Mouse (Mus musculus): ENCODE measurements at regions not wholly inside any gene's neighbourhood (a gene's known extent, or its start where the extent isn't known, plus 50 kb on each side); places are given as distances from the start of the nearest gene placed in this dataset.

DNA sequence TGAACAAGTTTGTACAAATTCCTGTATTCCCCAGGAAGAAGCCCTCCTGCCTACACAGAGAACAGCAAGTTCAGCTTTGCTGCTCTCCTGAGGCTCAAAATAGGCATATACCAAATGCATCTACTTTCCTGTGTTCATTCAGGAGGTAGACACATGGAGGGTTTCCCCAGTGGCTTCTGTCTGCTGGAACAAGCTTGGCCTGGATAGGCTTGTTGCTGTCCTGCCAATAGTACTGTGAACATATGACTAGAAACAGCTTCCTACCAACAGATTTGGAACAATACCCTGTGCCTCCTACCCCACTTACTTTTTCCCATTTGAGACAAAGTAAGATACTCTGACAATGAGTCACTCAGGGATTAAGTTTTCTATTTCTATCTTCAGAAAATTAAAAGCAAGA lies 93.8 kb upstream of the Wdpcp start:
- Histone ChIP-seq H3K27ac (no peak overlapping the region), H3K4me3 (no peak overlapping the region)
- DNase-seq = no peak
- intact Hi-C loops (cut with DNase I) = no loop called here
- no peak for TF ChIP-seq CTCF (IDR thresholded peaks at IDR 0.05)

DNA sequence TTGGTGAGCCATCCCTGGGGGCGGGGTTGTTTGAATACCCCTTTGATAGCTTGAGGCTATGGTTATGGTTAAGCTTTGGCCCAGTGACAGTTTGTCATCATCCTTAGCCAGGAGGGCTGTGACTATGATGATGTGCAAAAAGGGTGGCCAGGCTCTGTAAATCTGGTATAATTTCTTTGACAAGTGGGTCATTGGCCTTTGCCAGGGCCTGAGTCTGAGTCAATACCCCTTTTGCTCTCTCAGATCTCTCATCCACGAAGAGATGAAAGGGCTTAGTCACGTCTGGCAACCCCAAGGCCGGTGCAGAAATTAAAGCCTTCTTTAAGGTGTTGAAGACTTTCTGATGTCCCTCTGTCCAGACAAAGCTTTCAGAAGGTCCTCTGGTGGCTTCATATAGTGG lies 99.7 kb upstream of the Ugp2 start:
- H3K4me3 ChIP-seq = no peak overlapping the region
- DNase-seq = no peak
- H3K27ac ChIP-seq = no peak overlapping the region
- intact Hi-C loops (cut with DNase I) = no loop called here
- no peak for TF ChIP-seq CTCF (IDR thresholded peaks at IDR 0.05)

DNA sequence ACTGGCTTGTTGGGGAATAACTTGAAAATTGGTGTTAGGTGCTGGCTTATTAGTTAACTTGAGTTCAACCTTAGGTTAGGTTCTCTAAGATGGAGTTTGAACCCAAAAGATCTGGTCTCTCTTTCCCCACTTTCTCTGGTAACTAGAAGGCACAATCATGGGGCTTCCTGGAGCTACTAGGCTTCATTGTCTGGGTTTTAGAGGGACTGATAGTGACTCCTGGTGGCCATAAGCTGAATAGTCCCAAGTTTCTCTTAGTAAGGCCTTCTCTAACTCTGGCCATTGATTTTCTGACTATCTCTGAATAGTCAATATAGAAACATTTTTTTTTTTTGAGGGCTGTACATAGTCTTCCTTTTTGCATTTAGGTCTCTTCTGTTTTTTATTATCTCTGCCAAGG lies 97.5 kb upstream of the Ugp2 start:
- TF ChIP-seq CTCF (IDR thresholded peaks at IDR 0.05) = peak; percentile 47
- no peak for DNase-seq
- intact Hi-C loops (cut with DNase I) = no loop called here

DNA sequence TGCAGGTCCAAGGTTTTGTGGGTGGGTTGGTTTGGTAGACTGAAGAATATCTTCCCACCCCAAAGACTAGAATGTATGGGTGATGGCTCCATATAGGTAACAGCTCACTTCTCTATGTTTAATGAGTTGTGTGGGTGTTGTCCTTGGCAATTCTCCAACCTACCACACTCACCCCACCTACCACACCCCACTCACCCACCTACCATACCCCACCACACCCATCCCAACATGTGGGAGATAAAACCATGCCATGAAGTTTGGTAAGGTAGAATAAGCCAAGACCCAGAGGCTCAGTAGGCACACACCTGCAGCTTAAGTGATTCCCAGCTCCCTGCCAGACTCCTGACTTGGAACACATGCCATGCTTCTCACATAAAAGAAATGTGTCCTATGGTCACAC lies 89.0 kb upstream of the Ugp2 start:
- H3K4me3 ChIP-seq = no peak overlapping the region
- no peak overlapping the region for H3K27ac ChIP-seq
- intact Hi-C loops (cut with DNase I) = no loop called here
- DNase-seq = no peak
- no peak for TF ChIP-seq CTCF (IDR thresholded peaks at IDR 0.05)

More for the DNA sequence above, 97.5 kb upstream of the Ugp2 start:
- H3K27ac ChIP-seq = no peak overlapping the region
- no peak overlapping the region for H3K4me3 ChIP-seq

DNA sequence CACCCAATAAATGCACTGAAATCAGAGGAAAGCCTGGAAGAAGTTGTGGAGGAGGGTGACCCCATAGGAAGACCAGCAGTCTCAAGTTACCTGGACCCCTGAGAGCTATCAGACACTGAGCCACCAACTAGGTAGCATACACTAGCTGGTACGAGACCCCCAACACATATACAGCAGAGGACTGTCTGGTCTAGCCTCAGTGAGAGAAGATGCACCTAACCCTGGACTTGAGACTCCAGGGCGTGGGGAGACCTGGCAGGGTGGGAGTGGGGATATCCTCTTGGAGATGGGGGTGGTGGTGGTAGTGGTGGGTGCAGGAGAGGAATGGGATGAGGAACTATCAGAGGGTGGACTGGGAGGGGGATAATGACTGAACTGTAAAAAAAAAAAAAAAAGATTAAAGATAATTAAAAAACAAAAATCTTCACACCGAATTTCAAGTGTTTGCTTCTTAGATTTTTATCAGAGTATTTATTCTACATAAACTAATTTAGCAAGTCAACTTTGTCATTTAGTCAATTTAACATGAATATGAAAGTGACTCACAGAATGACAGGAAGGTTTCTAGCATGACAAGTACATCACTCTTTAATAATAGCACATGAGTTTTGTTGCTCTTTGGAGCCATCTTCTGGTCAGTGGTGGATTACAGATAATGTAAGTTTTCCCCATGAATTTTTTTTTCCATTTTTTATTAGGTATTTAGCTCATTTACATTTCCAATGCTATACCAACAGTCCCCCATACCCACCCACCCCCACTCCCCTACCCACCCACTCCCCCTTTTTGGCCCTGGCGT lies 82.5 kb upstream of the Ugp2 start:
- no peak for DNase-seq
- TF ChIP-seq CTCF (IDR thresholded peaks at IDR 0.05) = peak; percentile 68
- intact Hi-C loops (cut with DNase I) = loop anchor here (2.0 to 10.0 kb wide), 2 partner anchors 145 to 539 kb away; no protein-coding TSS in a partner anchor
- Histone ChIP-seq H3K27ac (no peak overlapping the region; the same call in 1 of the 2 replicates), H3K4me3 (no peak overlapping the region)

DNA sequence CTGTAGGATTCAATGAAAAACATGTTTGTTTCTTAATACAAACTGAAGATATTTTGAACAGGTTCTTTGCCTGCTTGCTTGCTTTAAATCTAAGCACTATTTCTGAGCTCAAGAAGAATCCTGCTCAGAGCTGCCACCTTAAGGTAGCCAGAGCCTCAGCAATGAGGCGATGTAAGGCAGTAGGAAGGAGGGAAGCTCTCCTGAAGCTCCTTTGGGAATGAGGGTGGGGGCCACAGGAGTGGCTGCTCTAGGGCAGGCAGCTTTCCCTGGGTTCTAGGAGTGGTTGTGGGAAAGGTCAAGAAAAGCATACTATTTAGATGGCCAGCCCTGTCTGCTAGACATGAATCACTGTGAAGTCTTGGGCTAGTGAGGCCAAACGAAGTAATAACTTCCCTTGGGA lies 62.7 kb upstream of the Ugp2 start:
- peak overlapping the region; percentile 88 for H3K27ac ChIP-seq
- DNase-seq = peak; percentile 56
- TF ChIP-seq CTCF (IDR thresholded peaks at IDR 0.05) = peak; percentile 71
- H3K4me3 ChIP-seq = no peak overlapping the region
- intact Hi-C loops (cut with DNase I) = loop anchor here (5.0 kb wide), 2 partner anchors 81 to 121 kb away; no protein-coding TSS in a partner anchor

DNA sequence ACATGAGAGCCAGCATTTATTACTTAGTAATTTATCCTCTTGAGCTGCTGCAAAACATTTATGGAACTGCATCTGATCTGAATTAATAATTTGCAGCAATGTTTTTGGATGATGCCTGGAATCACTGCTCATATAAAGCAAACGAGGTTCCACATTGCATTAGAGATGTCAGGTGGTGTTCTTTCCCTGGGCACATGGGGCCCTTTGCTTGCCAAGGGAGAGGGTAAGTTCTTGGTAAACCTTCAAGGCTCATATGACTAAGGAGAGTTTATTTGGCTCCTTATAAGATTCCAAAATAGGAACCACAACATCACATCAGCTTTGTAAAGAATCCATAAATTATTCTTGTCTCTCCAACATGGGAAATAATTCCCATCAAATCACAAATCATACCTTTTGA lies 59.0 kb upstream of the Ugp2 start:
- intact Hi-C loops (cut with DNase I) = loop anchor here (1.0 to 5.0 kb wide), 3 partner anchors 61 to 118 kb away; no protein-coding TSS in a partner anchor
- Histone ChIP-seq H3K4me3 (no peak overlapping the region; the same call in 1 of the 2 replicates), H3K27ac (peak overlapping the region; percentile 88)
- no peak for TF ChIP-seq CTCF (IDR thresholded peaks at IDR 0.05)
- peak; percentile 59 for DNase-seq

DNA sequence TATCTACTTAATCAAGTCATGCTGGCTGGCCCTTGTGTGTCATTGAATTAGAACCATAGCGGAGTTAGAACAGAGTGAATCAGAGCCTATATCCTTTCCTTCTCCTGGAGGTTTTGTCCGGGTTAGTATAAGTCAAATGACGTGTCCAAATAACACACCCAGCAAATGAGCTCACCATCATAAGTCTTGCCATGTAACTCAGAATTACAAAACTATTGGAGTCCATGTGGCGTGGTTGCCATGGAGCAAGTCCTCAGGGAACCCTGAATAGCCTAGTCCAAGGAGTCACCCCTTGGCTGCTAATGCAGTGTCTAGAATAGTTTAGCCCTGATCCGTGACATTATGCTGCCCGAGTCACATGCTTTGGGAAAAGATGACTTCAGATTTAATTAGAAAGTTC lies 57.7 kb upstream of the Ugp2 start:
- H3K4me3 ChIP-seq = peak overlapping the region; percentile 33
- DNase-seq = peak; percentile 87
- no peak for TF ChIP-seq CTCF (IDR thresholded peaks at IDR 0.05)
- H3K27ac ChIP-seq = peak overlapping the region; percentile 88
- intact Hi-C loops (cut with DNase I) = no loop called here

DNA sequence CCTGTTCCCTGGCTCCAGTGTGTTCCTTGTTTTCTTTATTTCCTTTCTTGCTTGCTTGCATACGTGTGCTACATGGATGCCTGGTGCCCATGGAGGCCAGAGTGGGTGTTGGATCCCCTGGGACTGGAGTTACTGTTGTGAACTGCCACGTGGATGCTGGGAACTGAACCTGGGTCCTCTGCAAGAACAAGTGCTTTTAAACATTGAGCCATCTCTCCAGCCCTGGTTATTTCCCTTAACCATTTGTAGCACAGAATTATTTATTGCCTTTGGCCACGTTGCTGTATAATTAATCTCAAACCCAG lies 57.0 kb upstream of the Ugp2 start:
- no peak for DNase-seq
- intact Hi-C loops (cut with DNase I) = no loop called here
- Histone ChIP-seq H3K27ac (peak overlapping the region; percentile 88), H3K4me3 (no peak overlapping the region)
- no peak for TF ChIP-seq CTCF (IDR thresholded peaks at IDR 0.05)

DNA sequence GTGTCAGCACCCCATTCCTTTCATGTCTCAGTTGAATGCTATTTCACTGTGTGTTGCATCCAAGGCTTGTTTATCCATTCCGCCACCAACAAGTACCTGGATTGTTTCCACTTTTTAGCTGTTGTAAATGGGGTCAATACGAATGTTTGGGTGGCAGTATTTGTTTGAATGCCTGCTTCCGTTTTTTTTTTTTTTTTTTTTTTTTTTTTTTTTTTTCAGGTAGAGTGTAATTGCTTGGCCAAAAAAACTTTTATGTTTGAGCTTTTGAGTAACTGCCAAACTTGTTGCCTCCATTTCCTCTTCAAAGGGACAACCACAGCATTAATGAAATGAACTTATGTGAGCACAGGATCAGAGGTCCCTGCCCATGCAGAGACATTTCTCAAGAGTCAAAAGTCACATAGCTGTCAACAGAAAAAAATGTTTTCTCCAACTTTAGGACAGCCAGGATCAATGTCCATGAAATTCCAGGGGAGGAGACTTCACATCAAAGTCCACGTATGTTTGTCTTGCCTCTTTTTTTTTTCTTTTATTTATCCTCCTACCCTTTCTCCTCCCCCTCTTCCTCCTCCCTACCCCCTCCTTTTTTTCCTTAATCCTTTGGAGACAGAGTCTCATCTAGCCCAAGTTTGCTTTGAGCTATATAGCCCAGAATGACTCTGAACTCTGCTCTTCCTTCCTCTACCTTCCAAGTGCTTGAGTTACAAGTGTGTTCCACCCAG lies 56.5 kb upstream of the Ugp2 start:
- no peak for TF ChIP-seq CTCF (IDR thresholded peaks at IDR 0.05)
- no peak overlapping the region for H3K4me3 ChIP-seq
- intact Hi-C loops (cut with DNase I) = no loop called here
- no peak for DNase-seq
- H3K27ac ChIP-seq = peak overlapping the region; percentile 88

DNA sequence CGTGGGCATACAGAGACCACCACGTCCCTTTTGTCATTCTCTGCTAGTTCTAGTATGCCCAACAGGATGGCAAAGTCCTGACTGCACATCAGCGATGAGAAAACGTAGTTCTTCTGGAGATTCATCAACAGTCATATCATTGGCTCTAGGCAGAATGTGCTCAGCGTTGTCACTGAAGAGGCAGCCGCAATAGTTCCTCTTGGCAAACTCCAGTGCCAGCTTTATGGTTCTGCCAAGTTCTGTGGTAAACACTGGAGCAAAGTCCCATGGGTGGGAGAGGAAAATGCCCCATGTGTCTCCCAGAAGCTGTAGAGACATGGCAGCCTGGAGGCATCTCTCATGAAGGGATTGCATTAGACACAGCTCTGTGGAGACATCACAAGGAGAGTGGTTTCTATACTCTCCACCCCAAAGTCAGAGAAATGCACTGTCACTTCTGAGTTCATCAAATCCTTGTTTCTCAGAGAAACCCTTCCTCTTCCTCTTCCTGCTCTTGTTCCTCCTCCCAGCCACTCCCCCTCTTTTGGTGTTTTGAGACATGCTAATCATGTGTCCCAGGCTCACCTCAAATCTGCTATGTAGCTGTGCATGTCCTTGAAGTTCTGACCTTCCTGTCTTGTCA lies 54.6 kb upstream of the Ugp2 start:
- intact Hi-C loops (cut with DNase I) = no loop called here
- no peak for TF ChIP-seq CTCF (IDR thresholded peaks at IDR 0.05)
- peak overlapping the region; percentile 63 for H3K27ac ChIP-seq
- no peak overlapping the region for H3K4me3 ChIP-seq
- DNase-seq = peak; percentile 67

DNA sequence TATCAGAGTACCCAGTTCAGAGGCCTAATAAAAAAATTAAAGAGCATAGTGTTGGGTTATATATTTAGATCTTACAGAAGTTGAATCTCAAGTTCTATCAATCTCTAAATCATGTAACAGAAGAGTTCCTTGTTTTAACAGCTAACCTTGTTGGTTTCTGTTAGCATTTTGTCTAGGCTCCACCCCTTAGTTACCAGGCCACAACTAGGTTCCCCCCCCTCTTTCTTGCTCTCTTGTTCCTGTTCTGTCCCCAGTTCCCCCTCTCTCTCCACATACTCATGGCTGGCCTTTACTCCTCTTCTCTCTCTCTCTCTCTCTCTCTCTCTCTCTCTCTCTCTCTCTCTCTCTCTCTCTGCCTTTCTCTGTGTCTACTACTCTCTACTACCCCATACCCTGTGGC lies 53.3 kb upstream of the Ugp2 start:
- peak overlapping the region; percentile 63; the same call in 1 of the 2 replicates for H3K27ac ChIP-seq
- TF ChIP-seq CTCF (IDR thresholded peaks at IDR 0.05) = no peak
- intact Hi-C loops (cut with DNase I) = no loop called here
- H3K4me3 ChIP-seq = no peak overlapping the region
- no peak for DNase-seq

DNA sequence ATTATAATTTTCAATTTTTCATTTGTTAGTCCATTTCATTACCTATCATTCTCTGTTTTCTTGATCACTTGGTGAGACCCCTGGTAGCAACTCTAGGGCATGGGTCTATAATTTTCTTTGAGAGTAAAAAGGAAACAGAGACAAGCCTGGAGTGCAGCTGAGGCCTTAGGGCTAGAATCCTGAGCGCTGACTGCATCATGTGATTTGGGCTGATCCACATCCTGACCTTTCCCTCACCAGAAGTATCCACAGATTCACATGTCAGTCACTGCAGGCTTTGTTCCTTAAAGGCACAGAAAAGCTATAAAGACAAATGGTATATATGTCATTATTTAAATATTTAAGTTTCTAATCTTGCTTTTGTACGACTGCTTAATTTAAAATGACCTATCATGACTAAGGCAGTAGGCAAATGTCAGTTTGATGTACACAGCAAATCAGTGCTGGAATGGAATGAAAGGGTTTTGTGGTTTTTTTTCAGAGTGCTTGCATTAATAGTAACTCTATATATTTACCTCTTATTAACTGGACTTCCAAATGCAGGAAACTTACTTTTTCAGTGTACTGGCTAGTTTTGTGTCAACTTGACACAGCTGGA lies 51.4 kb upstream of the Ugp2 start:
- DNase-seq = peak; percentile 39
- peak overlapping the region; percentile 83 for H3K27ac ChIP-seq
- intact Hi-C loops (cut with DNase I) = no loop called here
- H3K4me3 ChIP-seq = no peak overlapping the region
- TF ChIP-seq CTCF (IDR thresholded peaks at IDR 0.05) = no peak

Measured in gastrocnemius, adult 2 months (tissue).